Mouse (Mus musculus): ENCODE measurements around the gene Tsx. TPM values are rescaled to one million over a fixed set of nuclear protein-coding genes. Genes with fewer than 3 reads are reported as not detected.

The Tsx gene
- 0.80 TPM for polyA plus RNA-seq (2017; shearing (Covaris generic))

DNA sequence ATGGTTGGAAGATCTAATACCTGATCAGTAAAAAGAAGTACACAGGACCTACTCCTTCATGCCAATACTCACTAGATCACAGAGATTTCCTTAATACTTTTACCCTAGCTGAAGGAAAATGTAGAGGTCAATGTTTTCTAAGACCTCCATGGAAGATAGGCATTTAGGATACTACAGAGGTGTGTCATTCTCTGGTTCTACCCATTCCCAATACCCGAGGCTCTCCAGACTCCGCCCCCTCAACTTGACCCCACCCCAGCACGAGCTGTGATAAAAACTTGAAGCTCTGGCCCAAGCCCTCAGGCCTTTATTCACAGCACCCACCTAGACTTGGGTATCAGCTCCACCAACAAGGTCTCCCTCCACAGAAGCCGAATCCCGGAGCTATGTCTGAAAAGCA lies at the start of gene Tsx:
Gene Tsx (plus strand): TSS at position 301 of the 400 bp plus-strand sequence.

DNA sequence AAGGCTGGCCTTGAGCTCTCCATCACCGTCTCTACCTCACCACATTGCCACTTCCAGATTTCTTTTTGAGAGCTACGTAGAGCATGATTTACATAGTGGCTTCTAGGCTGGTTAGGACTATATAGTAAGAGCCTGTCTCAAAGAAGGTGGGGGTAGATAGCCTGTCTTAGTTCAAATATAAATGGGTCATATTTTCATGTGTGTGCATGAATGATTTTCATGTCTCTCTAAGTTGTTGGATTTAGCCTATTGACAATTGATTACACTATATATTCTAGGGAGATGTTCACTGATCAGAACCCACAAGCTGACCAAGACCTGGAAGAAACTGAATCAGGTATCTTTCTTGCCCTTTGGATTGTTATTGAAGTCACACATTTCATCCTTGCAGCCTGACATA lies 7.4 kb downstream of the Tsx start, which contains the start of gene Gm26992:
Gene Gm26992 (plus strand): TSS at position 301 of the 400 bp plus-strand sequence.

Other genes with a start within 250 kb of the Tsx start
- gene Nap1l2, start 227.8 kb upstream of the Tsx start, polyA plus RNA-seq (2017; shearing (Covaris generic)) = not detected
- not detected for gene Cdx4, start 93.1 kb upstream of the Tsx start, polyA plus RNA-seq (2017; shearing (Covaris generic))
- gene Chic1, start 58.0 kb upstream of the Tsx start, polyA plus RNA-seq (2017; shearing (Covaris generic)) = 3.1 TPM
- gene Gm26992, start 7.5 kb downstream of the Tsx start, polyA plus RNA-seq (2017; shearing (Covaris generic)) = not detected
- gene Zcchc13, start 216.1 kb downstream of the Tsx start, polyA plus RNA-seq (2017; shearing (Covaris generic)) = not detected